Mouse (Mus musculus) ZHBTc4 (cell line): Measurements from ENCODE around the gene Nudt15.
A peak's percentile ranks its signal among the peaks of the same experiment; 100 is the strongest.

Source experiments
- DNase-seq: peaks from one replicate; pipeline ENCODE4 v3.0.0-alpha.2; 2011; ENCODE audit warnings: low read depth, low spot score

The Nudt15 gene

DNA sequence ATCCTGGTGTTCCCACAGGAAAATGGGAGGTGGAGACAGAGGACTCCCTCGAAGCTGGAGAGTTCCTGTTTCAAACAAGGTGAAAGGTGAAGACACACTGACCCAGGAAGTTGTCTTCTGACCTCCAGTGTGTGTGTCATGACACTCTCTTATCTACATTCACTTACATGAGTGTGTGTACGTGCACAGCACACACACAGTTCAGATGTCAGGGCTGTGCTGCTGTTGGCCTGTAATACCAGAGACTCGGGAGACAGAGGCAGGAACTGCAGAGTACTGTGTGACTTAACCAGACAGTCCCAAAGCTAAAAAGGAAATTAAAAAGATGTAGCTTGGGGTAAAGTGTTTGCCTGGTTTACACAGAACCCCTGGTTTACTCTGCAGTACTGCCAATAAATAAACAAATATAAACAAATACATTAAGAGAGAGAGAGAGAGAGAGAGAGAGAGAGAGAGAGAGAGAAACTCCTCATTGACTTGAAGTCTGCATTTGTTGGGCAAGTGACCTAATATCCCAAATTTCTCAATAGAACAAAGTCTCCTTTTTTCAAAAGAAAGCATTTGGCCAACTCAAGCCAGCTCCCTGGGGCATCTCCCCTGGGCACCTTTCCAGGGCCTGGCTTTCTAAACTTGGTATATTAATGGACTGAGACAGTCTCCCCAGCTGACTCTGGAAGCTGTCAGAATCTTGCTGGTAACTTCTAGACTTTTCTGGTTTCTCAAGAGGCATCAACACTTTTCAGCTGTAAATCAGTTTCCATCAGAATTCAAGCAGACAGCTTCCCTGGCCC, 74.2 kb downstream of the Nudt15 start:
- no peak for DNase-seq

DNA sequence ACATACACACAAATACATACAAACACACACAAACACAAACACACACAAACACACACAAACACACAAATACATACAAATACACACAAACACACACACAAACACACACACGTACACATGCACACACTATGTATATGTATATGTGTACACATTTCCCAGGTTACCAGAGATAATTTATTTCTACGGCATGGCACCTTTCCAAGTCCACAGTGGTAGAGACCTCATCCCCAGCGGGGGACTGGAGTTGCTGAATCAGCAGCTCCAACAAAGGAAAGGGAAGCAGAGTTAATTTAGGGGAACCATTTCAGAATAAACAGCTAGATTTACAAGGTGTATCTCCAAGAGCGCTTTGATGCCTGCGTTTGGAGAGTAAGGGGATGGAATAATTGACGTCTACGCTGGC, 75.8 kb downstream of the Nudt15 start:
- no peak for DNase-seq

DNA sequence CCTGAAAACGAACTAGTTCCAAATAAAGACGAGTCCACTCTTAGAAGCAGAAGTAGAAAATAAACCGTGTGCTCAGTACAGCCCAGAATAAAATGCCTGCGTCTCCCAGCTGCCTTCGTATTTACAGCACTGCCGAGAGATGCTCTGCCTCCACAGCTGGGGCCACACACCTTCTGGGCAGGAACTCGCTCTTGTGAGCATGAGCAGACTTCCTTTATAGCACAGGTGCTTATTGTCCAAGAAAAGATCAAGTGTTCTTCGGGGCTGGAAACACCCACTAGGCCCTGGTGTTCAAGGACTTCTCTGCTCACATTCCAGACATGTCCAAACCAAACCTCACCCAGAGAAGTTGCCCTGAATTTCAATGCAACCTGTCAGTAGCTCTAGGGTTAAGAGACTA, 77.4 kb downstream of the Nudt15 start:
- peak; percentile 49 for DNase-seq

DNA sequence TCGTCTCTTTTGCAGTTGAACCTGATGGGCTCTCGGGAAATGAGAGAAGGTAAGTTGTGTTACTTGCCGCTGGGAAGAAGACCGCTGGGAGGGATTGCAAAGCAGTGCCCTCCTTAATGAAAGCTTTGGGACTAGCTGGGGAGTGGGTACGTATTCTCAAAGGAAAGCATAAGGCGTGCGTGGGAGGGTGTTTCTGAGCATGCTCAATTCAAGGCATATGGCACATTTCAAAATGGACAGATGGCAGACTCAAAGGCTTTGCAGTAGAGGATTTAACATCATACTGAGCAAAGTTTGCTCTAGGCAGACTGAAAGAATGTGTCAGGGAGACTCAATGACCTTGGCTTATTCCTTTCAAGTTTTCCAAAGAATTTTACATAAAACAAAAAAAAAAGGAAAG, 78.5 kb downstream of the Nudt15 start:
- DNase-seq, result no peak
